Mouse (Mus musculus): ENCODE measurements around the gene Cdk2ap1.

- TF ChIP-seq POLR2A (IDR thresholded peaks at IDR 0.05; ENCODE audit: control insufficient read depth, low read depth, low read length) = no peak
- TF ChIP-seq CTCF (IDR thresholded peaks at IDR 0.05; ENCODE audit: control insufficient read depth, insufficient read depth, insufficient replicate concordance, low read depth, low read length) = no peak
Measured at GRCm38 (mm10) chr5:124351604-124352003, 11.3 kb downstream of the Cdk2ap1 start.
